34 mouse cellular contexts compared by ENCODE assay signal in genomic region chr13:3596232-3596631, GRCm38 (mm10).
"Had no signal": no experiment of that assay in that cellular context is flagged by ENCODE, and none has a peak within 500 bp of the region (broad histone marks: within the 10 kb centered on the region; RNA-seq: fewer than 3 reads in every experiment).

No protein-coding gene starts in this region.

- H3K4me3 ChIP-seq: heart, embryonic 10.5 days; heart, embryonic 12.5 days; heart, embryonic 13.5 days; heart, embryonic 15.5 days; hindbrain, embryonic 10.5 days; hindbrain, embryonic 12.5 days; hindbrain, embryonic 13.5 days; hindbrain, embryonic 15.5 days; intestine, embryonic 15.5 days; kidney, embryonic 15.5 days; layer of hippocampus, adult 2 months had no signal

- H3K9ac ChIP-seq: heart, embryonic 12.5 days; heart, embryonic 13.5 days; heart, embryonic 15.5 days; hindbrain, embryonic 12.5 days; hindbrain, embryonic 13.5 days; hindbrain, embryonic 14.5 days; hindbrain, embryonic 15.5 days; intestine, embryonic 15.5 days; kidney, embryonic 15.5 days had no signal

- ATAC-seq: hindbrain, embryonic 16.5 days; hindbrain, postnatal 0 days; inflammation-experienced regulatory T-cells, adult 6 months; intestine, embryonic 15.5 days; intestine, embryonic 16.5 days; intestine, postnatal 0 days had no signal

- H3K9me3 ChIP-seq: heart, embryonic 10.5 days; heart, embryonic 12.5 days; heart, embryonic 13.5 days; heart, embryonic 15.5 days; hindbrain, embryonic 10.5 days; hindbrain, embryonic 12.5 days; hindbrain, embryonic 13.5 days; hindbrain, embryonic 15.5 days; intestine, embryonic 15.5 days; kidney, embryonic 15.5 days had no signal

- DNase-seq: heart, postnatal 10 days; heart, postnatal 14 days; heart, postnatal 36 days; heart, postnatal 4 days; kidney, adult 11 months; kidney, adult 18-20 months; kidney, adult 2 months; kidney, adult 8-10 months; kidney, adult 9 months; kidney, postnatal 10 days; kidney, postnatal 14 days; kidney, postnatal 25 days; kidney, postnatal 36 days; kidney, postnatal 4 days; layer of hippocampus, adult 9-11 months; layer of hippocampus, postnatal 36 days had no signal

- H3K4me1 ChIP-seq: heart, embryonic 10.5 days; heart, embryonic 12.5 days; heart, embryonic 13.5 days; heart, embryonic 15.5 days; hindbrain, embryonic 10.5 days; hindbrain, embryonic 12.5 days; hindbrain, embryonic 13.5 days; hindbrain, embryonic 15.5 days; intestine, embryonic 15.5 days; kidney, embryonic 15.5 days had no signal

- H3K27ac ChIP-seq: heart, embryonic 10.5 days; heart, embryonic 13.5 days; heart, embryonic 15.5 days; hindbrain, embryonic 10.5 days; hindbrain, embryonic 12.5 days; hindbrain, embryonic 13.5 days; hindbrain, embryonic 14.5 days; hindbrain, embryonic 15.5 days; hindbrain, postnatal 0 days; intestine, embryonic 15.5 days; kidney, embryonic 15.5 days; kidney, postnatal 0 days; layer of hippocampus, adult 2 months had no signal

- H3K27me3 ChIP-seq: heart, embryonic 12.5 days; heart, embryonic 13.5 days; heart, embryonic 15.5 days; hindbrain, embryonic 12.5 days; hindbrain, embryonic 13.5 days; hindbrain, embryonic 15.5 days; intestine, embryonic 15.5 days; kidney, embryonic 15.5 days had no signal
